10 mouse cellular contexts compared by ENCODE assay signal in the genomic region with DNA sequence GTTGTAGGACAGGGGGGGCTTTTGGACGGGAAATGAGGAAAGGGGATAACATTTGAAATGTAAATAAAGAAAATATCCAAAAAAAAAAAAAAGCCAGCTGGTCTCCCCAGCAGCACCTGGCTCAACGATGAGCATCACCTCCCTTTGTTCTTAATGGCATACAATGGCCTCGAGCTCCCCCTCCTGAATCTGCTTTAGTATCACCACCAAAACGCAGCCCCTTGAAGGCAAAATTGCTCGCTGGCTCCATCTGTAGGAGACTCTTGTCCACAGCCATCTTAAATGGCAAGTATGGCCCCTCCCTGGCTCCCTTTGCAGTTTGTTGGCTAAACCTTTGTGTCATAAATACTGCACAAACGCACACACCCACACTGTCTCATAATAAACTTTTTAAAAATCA. TPM values are rescaled to one million over a fixed set of nuclear protein-coding genes. Genes with fewer than 3 reads are reported as not detected.
DNase-seq lines count a peak whose midpoint lies in the region; ATAC-seq and TF ChIP-seq lines count a peak whose summit lies in the region.
"Had no signal": no experiment of that assay in that cellular context is flagged by ENCODE, and none has a peak within 500 bp of the region (broad histone marks: within the 10 kb centered on the region; RNA-seq: fewer than 3 reads in every experiment).

No protein-coding gene starts in this region.

- no peaks in the 10 kb centered on the region for H3K36me3 ChIP-seq in intestine, postnatal 0 days (ENCODE audit: control insufficient read depth, insufficient read depth)
- H3K36me3 ChIP-seq in intestine, embryonic 16.5 days (ENCODE audit: control insufficient read depth, insufficient read depth, low read length): no peaks in the 10 kb centered on the region
- no peaks in the 10 kb centered on the region for H3K36me3 ChIP-seq in ES-E14 (ENCODE audit: control insufficient read depth, insufficient read depth, low read length, poor library complexity, severe bottlenecking)
- H3K36me3 ChIP-seq in limb, embryonic 11.5 days (ENCODE audit: control insufficient read depth, insufficient read depth, low read length): no peaks in the 10 kb centered on the region
- H3K36me3 ChIP-seq in small intestine, adult 2 months (ENCODE audit: control insufficient read depth, insufficient read depth, low read length): peaks cover 1% of the 10 kb centered on the region; the same call in 1 of the 2 replicates
- H3K36me3 ChIP-seq: embryonic facial prominence, embryonic 15.5 days; limb, embryonic 13.5 days had no signal

- no peak overlapping the region for H3K9ac ChIP-seq in intestine, postnatal 0 days (ENCODE audit: low read depth, low read length)
- no peak overlapping the region for H3K9ac ChIP-seq in intestine, embryonic 16.5 days (ENCODE audit: low read depth, low read length)
- no peak overlapping the region for H3K9ac ChIP-seq in ES-E14 (ENCODE audit: insufficient read depth, low read depth, low read length, poor library complexity, severe bottlenecking)
- no peak overlapping the region for H3K9ac ChIP-seq in limb, embryonic 11.5 days (ENCODE audit: low read length)
- H3K9ac ChIP-seq: embryonic facial prominence, embryonic 15.5 days; limb, embryonic 13.5 days had no signal

- TF ChIP-seq POLR2A in small intestine, adult 2 months (IDR thresholded peaks at IDR 0.05; ENCODE audit: low read depth, low read length): no peak

- no peaks in the 10 kb centered on the region for H3K9me3 ChIP-seq in intestine, postnatal 0 days (ENCODE audit: control insufficient read depth)
- H3K9me3 ChIP-seq in intestine, embryonic 16.5 days (ENCODE audit: control insufficient read depth, low read length): no peaks in the 10 kb centered on the region
- no peaks in the 10 kb centered on the region for H3K9me3 ChIP-seq in ES-E14 (ENCODE audit: control insufficient read depth, insufficient read depth, low read depth, low read length)
- no peaks in the 10 kb centered on the region for H3K9me3 ChIP-seq in limb, embryonic 11.5 days (ENCODE audit: control insufficient read depth, low read length)
- H3K9me3 ChIP-seq: embryonic facial prominence, embryonic 15.5 days; limb, embryonic 13.5 days had no signal

- peak; percentile 59 for DNase-seq in ES-E14 (ENCODE audit: low read depth, low spot score)
- DNase-seq in embryo, embryonic 10.5 days (ENCODE audit: low spot score): peak; percentile 71
- peak; percentile 64 for DNase-seq in limb, embryonic 11.5 days (ENCODE audit: low spot score)
- no peak for DNase-seq in gastrocnemius, postnatal 4 days (ENCODE audit: low spot score in 2 of 2)
- DNase-seq in cerebellum, adult 11 months: no peak

- ATAC-seq in intestine, postnatal 0 days: no peak
- no peak for ATAC-seq in intestine, embryonic 16.5 days
- 0 out of 2 replicates have a peak, but pooled peaks have one; percentile 21 for ATAC-seq in limb, embryonic 11.5 days (ENCODE audit: insufficient number of reproducible peaks, low FRiP score, low TSS enrichment, low read depth)

- H3K4me1 ChIP-seq in intestine, postnatal 0 days (replicated peaks; ENCODE audit: control insufficient read depth, insufficient read depth, low read length): no peaks in the 10 kb centered on the region
- no peaks in the 10 kb centered on the region for H3K4me1 ChIP-seq in intestine, embryonic 16.5 days (ENCODE audit: control insufficient read depth, insufficient read depth, low read length)
- H3K4me1 ChIP-seq in ES-E14 (ENCODE audit: control insufficient read depth in 2 of 2, insufficient read depth in 2 of 2, low read length in 2 of 2, poor library complexity in 1 of 2): no peaks in the 10 kb centered on the region
- no peaks in the 10 kb centered on the region for H3K4me1 ChIP-seq in limb, embryonic 11.5 days (ENCODE audit: control insufficient read depth, insufficient read depth, low read length)
- no peaks in the 10 kb centered on the region for H3K4me1 ChIP-seq in small intestine, adult 2 months (ENCODE audit: control insufficient read depth, insufficient read depth, insufficient read length, low read length)
- H3K4me1 ChIP-seq: embryonic facial prominence, embryonic 15.5 days; limb, embryonic 13.5 days had no signal

- in situ Hi-C loops in ES-E14 (cut with MboI; ENCODE audit: low sequenced_read_pairs in 2 of 2, unreplicated experiment in 2 of 2): no loop called here

- no peaks in the 10 kb centered on the region for H3K27me3 ChIP-seq in intestine, postnatal 0 days (replicated peaks; ENCODE audit: control insufficient read depth, insufficient read depth, low read length)
- no peaks in the 10 kb centered on the region for H3K27me3 ChIP-seq in intestine, embryonic 16.5 days (replicated peaks; ENCODE audit: control insufficient read depth, insufficient read depth, low read length)
- no peaks in the 10 kb centered on the region for H3K27me3 ChIP-seq in limb, embryonic 11.5 days (ENCODE audit: control insufficient read depth, insufficient read depth, low read length)
- no peaks in the 10 kb centered on the region for H3K27me3 ChIP-seq in small intestine, adult 2 months (ENCODE audit: control insufficient read depth, insufficient read depth, low read length)
- H3K27me3 ChIP-seq: embryonic facial prominence, embryonic 15.5 days; limb, embryonic 13.5 days had no signal

- no peak overlapping the region for H3K4me3 ChIP-seq in intestine, postnatal 0 days (ENCODE audit: low read depth, low read length)
- H3K4me3 ChIP-seq in intestine, embryonic 16.5 days (ENCODE audit: low read length): no peak overlapping the region
- H3K4me3 ChIP-seq in ES-E14 (ENCODE audit: insufficient read depth in 1 of 2, low read depth in 1 of 2, low read length in 2 of 2, poor library complexity in 1 of 2, severe bottlenecking in 1 of 2): no peak overlapping the region
- H3K4me3 ChIP-seq in limb, embryonic 11.5 days (ENCODE audit: low read depth, low read length): no peak overlapping the region
- no peak overlapping the region for H3K4me3 ChIP-seq in small intestine, adult 2 months (ENCODE audit: low read depth, low read length)
- H3K4me3 ChIP-seq: embryonic facial prominence, embryonic 15.5 days; limb, embryonic 13.5 days had no signal

- 17% methylated on average over 6 of the region's 6 CpGs for WGBS in intestine, postnatal 0 days
- WGBS in intestine, embryonic 16.5 days: 20% methylated on average over 6 of the region's 6 CpGs
- WGBS in limb, embryonic 11.5 days: 17% methylated on average over 6 of the region's 6 CpGs
- WGBS in small intestine, adult 2 months: 20% methylated on average over 6 of the region's 6 CpGs

- H3K27ac ChIP-seq in intestine, postnatal 0 days (ENCODE audit: low read depth, low read length): no peak overlapping the region
- no peak overlapping the region for H3K27ac ChIP-seq in intestine, embryonic 16.5 days (ENCODE audit: low read length)
- H3K27ac ChIP-seq in ES-E14 (ENCODE audit: insufficient read depth, low read depth, low read length, poor library complexity, severe bottlenecking): no peak overlapping the region
- H3K27ac ChIP-seq in limb, embryonic 11.5 days (replicated peaks; ENCODE audit: low read depth, low read length): no peak overlapping the region
- no peak overlapping the region for H3K27ac ChIP-seq in small intestine, adult 2 months (ENCODE audit: insufficient read depth, low read depth, low read length)
- H3K27ac ChIP-seq: embryonic facial prominence, embryonic 15.5 days; limb, embryonic 13.5 days had no signal

- peak; percentile 54 for TF ChIP-seq CTCF in intestine, postnatal 0 days (IDR thresholded peaks at IDR 0.05; ENCODE audit: low read depth)
- peak; percentile 42; the same call in 1 of the 2 replicates for TF ChIP-seq CTCF in small intestine, adult 2 months (IDR thresholded peaks at IDR 0.05; ENCODE audit: extremely low read depth, insufficient read length, insufficient replicate concordance, low read depth, low read length)

- H3K4me2 ChIP-seq in intestine, postnatal 0 days (replicated peaks; ENCODE audit: low read depth): no peak overlapping the region
- no peak overlapping the region for H3K4me2 ChIP-seq in intestine, embryonic 16.5 days (ENCODE audit: low read depth, low read length)
- H3K4me2 ChIP-seq in limb, embryonic 11.5 days (ENCODE audit: low read depth, severe bottlenecking): no peak overlapping the region
- H3K4me2 ChIP-seq: embryonic facial prominence, embryonic 15.5 days; limb, embryonic 13.5 days had no signal

TF ChIP-seq in ES-E14, 5 proteins besides CTCF, POLR2A, EP300 and RAD21:
- TF ChIP-seq HCFC1 (IDR thresholded peaks at IDR 0.05; ENCODE audit: borderline replicate concordance, insufficient read depth, low read length): no peak
- TF ChIP-seq ZC3H11A (IDR thresholded peaks at IDR 0.05; ENCODE audit: borderline replicate concordance, low read depth, low read length): peak; percentile 51; the same call in 1 of the 2 replicates
- TF ChIP-seq CHD2 (IDR thresholded peaks at IDR 0.05; ENCODE audit: low read depth, low read length): no peak
- TF ChIP-seq MAFK (IDR thresholded peaks at IDR 0.05; ENCODE audit: insufficient read depth, low read depth, low read length): no peak
- peak; percentile 60 for TF ChIP-seq ZNF384 (IDR thresholded peaks at IDR 0.05; ENCODE audit: low read depth, low read length)

RNA-seq across cellular contexts. Expression of a gene that starts 17.2 kb away (rescaled TPM):
- polyA plus RNA-seq in intestine, postnatal 0 days (2015; fragmentation: Nextera tagmentation; extraction: Ambion mirVana): 3.9 and 4.3 TPM in 2 replicates
- polyA plus RNA-seq in intestine, embryonic 16.5 days (2015; fragmentation: Nextera tagmentation; extraction: Ambion mirVana): 4.4 and 4.7 TPM in 2 replicates
- total RNA-seq in ES-E14 (2012; rRNA removed): 0.22 TPM in 1 of 2 replicates, not detected in the other
- 0.49 and 0.52 TPM in 2 replicates for polyA plus RNA-seq in limb, embryonic 11.5 days (2014; fragmentation: Nextera tagmentation; extraction: Ambion mirVana)
- 3.9 and 5.6 TPM in 2 replicates for polyA plus RNA-seq in small intestine, adult 2 months (2012; rRNA removed)
- total RNA-seq in gastrocnemius, postnatal 4 days (2021): 1 to 10 TPM; 2.0 to 2.2 TPM

RNA-seq across cellular contexts. Expression of a gene that starts 46.1 kb away (rescaled TPM):
- 0.18 and 0.21 TPM in 2 replicates for polyA plus RNA-seq in intestine, postnatal 0 days (2015; fragmentation: Nextera tagmentation; extraction: Ambion mirVana)
- 0.18 and 0.23 TPM in 2 replicates for polyA plus RNA-seq in intestine, embryonic 16.5 days (2015; fragmentation: Nextera tagmentation; extraction: Ambion mirVana)
- total RNA-seq in ES-E14 (2012; rRNA removed): not detected in 2 replicates
- not detected in 2 replicates for polyA plus RNA-seq in limb, embryonic 11.5 days (2014; fragmentation: Nextera tagmentation; extraction: Ambion mirVana)
- polyA plus RNA-seq in small intestine, adult 2 months (2012; rRNA removed): 1.2 and 1.6 TPM in 2 replicates
- under 1 TPM in 1 of 2 experiments, not detected in 1; 0.20 TPM for total RNA-seq in gastrocnemius, postnatal 4 days (2021)

Comparison
In these comparisons a context has a peak if more than half of its experiments do, and no peak if none do; other contexts are left out.
1. DNase-seq: peak in ES-E14 (single experiment), embryo, embryonic 10.5 days (single experiment) and limb, embryonic 11.5 days (single experiment); none in gastrocnemius, postnatal 4 days (0 of 2) and cerebellum, adult 11 months (single experiment).